ENCODE assay signal across 21 mouse cellular contexts in genomic region chr15:78310971-78311370, GRCm38 (mm10).
"Had no signal": no experiment of that assay in that cellular context is flagged by ENCODE, and none has a peak within 500 bp of the region (broad histone marks: within the 10 kb centered on the region; RNA-seq: fewer than 3 reads in every experiment).

No protein-coding gene starts in this region.

- H3K27ac ChIP-seq: lung, embryonic 15.5 days; midbrain, embryonic 10.5 days; midbrain, embryonic 12.5 days; neural tube, embryonic 13.5 days; neural tube, embryonic 15.5 days; stomach, embryonic 15.5 days had no signal

- H3K27me3 ChIP-seq: lung, embryonic 15.5 days; midbrain, embryonic 12.5 days; neural tube, embryonic 15.5 days; stomach, embryonic 15.5 days had no signal

- H3K36me3 ChIP-seq: lung, embryonic 15.5 days; midbrain, embryonic 10.5 days; midbrain, embryonic 12.5 days; neural tube, embryonic 13.5 days; neural tube, embryonic 15.5 days; stomach, embryonic 15.5 days had no signal

- H3K4me2 ChIP-seq: lung, embryonic 15.5 days; midbrain, embryonic 12.5 days; neural tube, embryonic 13.5 days; neural tube, embryonic 15.5 days; stomach, embryonic 15.5 days had no signal

- DNase-seq: liver, postnatal 0 days; lung, adult 2 months; lung, postnatal 4 days; midbrain, embryonic 14.5 days; retina, postnatal 1 day; right cerebral cortex, adult 18-20 months; right cerebral cortex, postnatal 25 days; right cerebral cortex, postnatal 4 days; spleen, adult 18-20 months; thymus, adult 18-20 months; thymus, postnatal 14 days; thymus, postnatal 36 days had no signal

- H3K4me3 ChIP-seq: lung, embryonic 15.5 days; midbrain, embryonic 10.5 days; midbrain, embryonic 12.5 days; myocyte; neural tube, embryonic 13.5 days; neural tube, embryonic 15.5 days; stomach, embryonic 15.5 days had no signal

- H3K9ac ChIP-seq: liver, postnatal 0 days; lung, embryonic 15.5 days; midbrain, embryonic 12.5 days; neural tube, embryonic 13.5 days; neural tube, embryonic 15.5 days; stomach, embryonic 15.5 days had no signal

- ATAC-seq: liver, postnatal 0 days; lung, postnatal 0 days; midbrain, embryonic 16.5 days had no signal

- H3K4me1 ChIP-seq: lung, embryonic 15.5 days; midbrain, embryonic 12.5 days; neural tube, embryonic 15.5 days had no signal

- H3K9me3 ChIP-seq: lung, embryonic 15.5 days; midbrain, embryonic 10.5 days; midbrain, embryonic 12.5 days; neural tube, embryonic 13.5 days; neural tube, embryonic 15.5 days; stomach, embryonic 15.5 days had no signal
